Mouse (Mus musculus): ENCODE data around the gene Dedd2.

GRCm38 (mm10) chr7:25221102-25221883 lies 878 bp upstream of the Dedd2 start, which contains the start of gene Zfp526:
- TF ChIP-seq EP300 (IDR thresholded peaks at IDR 0.05; ENCODE audit: low read depth) = no peak
- TF ChIP-seq CTCF (IDR thresholded peaks at IDR 0.05; ENCODE audit: low read depth) = peak; percentile 40; the same call in 1 of the 2 replicates

Measured in liver, postnatal 0 days (tissue).